In the genomic region with DNA sequence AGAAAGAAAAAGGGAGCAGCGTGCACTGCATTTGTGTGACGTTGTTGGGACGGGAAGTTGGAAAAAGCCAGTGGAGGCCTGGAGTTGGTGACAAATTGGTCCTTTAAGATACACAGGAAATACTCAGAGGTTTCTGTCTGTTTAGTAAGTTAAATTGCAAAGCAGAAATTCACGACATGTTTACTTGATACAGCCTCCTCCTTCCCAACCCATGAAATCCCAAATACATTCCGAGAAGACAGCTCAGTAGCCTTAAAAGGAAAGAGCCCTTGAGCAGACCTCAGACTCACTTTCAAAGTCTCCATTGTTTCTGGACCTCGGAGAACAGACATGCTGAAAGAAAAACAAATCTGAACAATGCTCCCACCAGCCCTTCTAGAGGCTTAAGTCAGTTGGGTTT, we compare ENCODE assay signal across 15 mouse cellular contexts. TPM values are rescaled to one million over a fixed set of nuclear protein-coding genes. Genes with fewer than 3 reads are reported as not detected.
DNase-seq lines count a peak whose midpoint lies in the region; ATAC-seq and TF ChIP-seq lines count a peak whose summit lies in the region.
"Had no signal": no experiment of that assay in that cellular context is flagged by ENCODE, and none has a peak within 500 bp of the region (broad histone marks: within the 10 kb centered on the region; RNA-seq: fewer than 3 reads in every experiment).

No protein-coding gene starts in this region.

- H3K9ac ChIP-seq in heart, embryonic 16.5 days (ENCODE audit: low read length), result no peak overlapping the region
- H3K9ac ChIP-seq in lung, embryonic 14.5 days, result no peak overlapping the region
- no peak overlapping the region for H3K9ac ChIP-seq in intestine, embryonic 16.5 days (ENCODE audit: low read depth, low read length)
- H3K9ac ChIP-seq in stomach, embryonic 14.5 days (replicated peaks; ENCODE audit: low read depth, low read length), result no peak overlapping the region
- H3K9ac ChIP-seq: forebrain, embryonic 12.5 days; liver, postnatal 0 days; midbrain, embryonic 12.5 days had no signal

- peaks cover 7% of the 10 kb centered on the region; the same call in 1 of the 2 replicates for H3K4me1 ChIP-seq in heart, embryonic 16.5 days (ENCODE audit: control insufficient read depth, insufficient read depth, low read length)
- 0 out of 2 replicates have a peak, but pooled peaks cover 11% of the 10 kb centered on the region for H3K4me1 ChIP-seq in lung, embryonic 14.5 days (ENCODE audit: insufficient read depth)
- H3K4me1 ChIP-seq in lung, adult 2 months (ENCODE audit: control insufficient read depth, insufficient read depth, low read length), result peaks cover 8% of the 10 kb centered on the region
- H3K4me1 ChIP-seq in intestine, embryonic 16.5 days (ENCODE audit: control insufficient read depth, insufficient read depth, low read length), result peaks cover 6% of the 10 kb centered on the region; the same call in 1 of the 2 replicates
- H3K4me1 ChIP-seq in stomach, embryonic 14.5 days (ENCODE audit: control insufficient read depth, insufficient read depth, low read length), result 0 out of 2 replicates have a peak, but pooled peaks cover 9% of the 10 kb centered on the region
- H3K4me1 ChIP-seq: forebrain, embryonic 12.5 days had no signal

- DNase-seq in heart, adult 11 months, result no peak
- peak; percentile 69 for DNase-seq in lung, embryonic 14.5 days
- DNase-seq in lung, adult 2 months, result no peak
- no peak for DNase-seq in cerebellum, adult 18-20 months
- DNase-seq in thymus, postnatal 25 days, result no peak
- DNase-seq: cerebellum, postnatal 25 days; heart, postnatal 14 days; layer of hippocampus, adult 9-11 months; liver, postnatal 0 days; thymus, postnatal 36 days had no signal

- H3K27me3 ChIP-seq in heart, embryonic 16.5 days (ENCODE audit: control insufficient read depth, insufficient read depth, low read length), result no peaks in the 10 kb centered on the region
- H3K27me3 ChIP-seq in lung, embryonic 14.5 days (ENCODE audit: insufficient read depth, low read length), result no peaks in the 10 kb centered on the region
- no peaks in the 10 kb centered on the region for H3K27me3 ChIP-seq in intestine, embryonic 16.5 days (replicated peaks; ENCODE audit: control insufficient read depth, insufficient read depth, low read length)
- H3K27me3 ChIP-seq in stomach, embryonic 14.5 days (ENCODE audit: control insufficient read depth, insufficient read depth, low read length), result no peaks in the 10 kb centered on the region
- H3K27me3 ChIP-seq: forebrain, embryonic 12.5 days; midbrain, embryonic 12.5 days had no signal

- H3K4me3 ChIP-seq in heart, embryonic 16.5 days (ENCODE audit: low read length), result no peak overlapping the region
- H3K4me3 ChIP-seq in lung, embryonic 14.5 days (ENCODE audit: low read depth, low read length), result no peak overlapping the region
- no peak overlapping the region for H3K4me3 ChIP-seq in lung, adult 2 months (replicated peaks; ENCODE audit: extremely low read depth, low read depth, low read length)
- no peak overlapping the region for H3K4me3 ChIP-seq in intestine, embryonic 16.5 days (ENCODE audit: low read length)
- H3K4me3 ChIP-seq in stomach, embryonic 14.5 days (ENCODE audit: low read depth, low read length), result no peak overlapping the region
- H3K4me3 ChIP-seq: forebrain, embryonic 12.5 days; midbrain, embryonic 12.5 days had no signal

- TF ChIP-seq CTCF in lung, embryonic 14.5 days (IDR thresholded peaks at IDR 0.05; ENCODE audit: low read depth), result no peak
- no peak for TF ChIP-seq CTCF in lung, adult 2 months (IDR thresholded peaks at IDR 0.05; ENCODE audit: insufficient read depth, low read length)

- no peak overlapping the region for H3K4me2 ChIP-seq in heart, embryonic 16.5 days (ENCODE audit: low read depth, low read length)
- no peak overlapping the region for H3K4me2 ChIP-seq in lung, embryonic 14.5 days
- H3K4me2 ChIP-seq in intestine, embryonic 16.5 days (ENCODE audit: low read depth, low read length), result no peak overlapping the region
- H3K4me2 ChIP-seq in stomach, embryonic 14.5 days (replicated peaks; ENCODE audit: low read depth, low read length), result no peak overlapping the region
- H3K4me2 ChIP-seq: forebrain, embryonic 12.5 days; midbrain, embryonic 12.5 days had no signal

- TF ChIP-seq POLR2A in lung, adult 2 months (IDR thresholded peaks at IDR 0.05; ENCODE audit: borderline replicate concordance, extremely low read depth, low read depth, low read length), result no peak

- no peaks in the 10 kb centered on the region for H3K9me3 ChIP-seq in heart, embryonic 16.5 days (replicated peaks; ENCODE audit: control insufficient read depth, low read length)
- H3K9me3 ChIP-seq in lung, embryonic 14.5 days (ENCODE audit: low read depth, low read length), result no peaks in the 10 kb centered on the region
- no peaks in the 10 kb centered on the region for H3K9me3 ChIP-seq in intestine, embryonic 16.5 days (ENCODE audit: control insufficient read depth, low read length)
- no peaks in the 10 kb centered on the region for H3K9me3 ChIP-seq in stomach, embryonic 14.5 days (ENCODE audit: control insufficient read depth, low read depth, low read length)
- H3K9me3 ChIP-seq: forebrain, embryonic 12.5 days; midbrain, embryonic 12.5 days had no signal

- ATAC-seq in heart, embryonic 16.5 days (replicated peaks; ENCODE audit: extremely low read depth, insufficient read depth, low FRiP score), result no peak
- ATAC-seq in lung, embryonic 14.5 days (ENCODE audit: insufficient read depth), result peak; percentile 15; the same call in 1 of the 2 replicates
- peak; percentile 57 for ATAC-seq in intestine, embryonic 16.5 days
- no peak for ATAC-seq in stomach, embryonic 14.5 days (ENCODE audit: insufficient number of reproducible peaks, insufficient read depth, low FRiP score, low read depth)
- ATAC-seq: liver, postnatal 0 days had no signal

- H3K36me3 ChIP-seq in heart, embryonic 16.5 days (ENCODE audit: control insufficient read depth, insufficient read depth), result no peaks in the 10 kb centered on the region
- no peaks in the 10 kb centered on the region for H3K36me3 ChIP-seq in lung, embryonic 14.5 days (ENCODE audit: insufficient read depth)
- H3K36me3 ChIP-seq in intestine, embryonic 16.5 days (ENCODE audit: control insufficient read depth, insufficient read depth, low read length), result no peaks in the 10 kb centered on the region
- no peaks in the 10 kb centered on the region for H3K36me3 ChIP-seq in stomach, embryonic 14.5 days (ENCODE audit: control insufficient read depth, insufficient read depth, low read length)
- H3K36me3 ChIP-seq: forebrain, embryonic 12.5 days; midbrain, embryonic 12.5 days had no signal

- H3K27ac ChIP-seq in heart, embryonic 16.5 days (ENCODE audit: low read length), result peak overlapping the region; percentile 69
- H3K27ac ChIP-seq in lung, embryonic 14.5 days (ENCODE audit: low read depth), result peak overlapping the region; percentile 82; the same call in 1 of the 2 replicates
- peak overlapping the region; percentile 70 for H3K27ac ChIP-seq in intestine, embryonic 16.5 days (ENCODE audit: low read length)
- peak overlapping the region; percentile 62; the same call in 1 of the 2 replicates for H3K27ac ChIP-seq in stomach, embryonic 14.5 days (ENCODE audit: low read length)
- H3K27ac ChIP-seq: forebrain, embryonic 12.5 days; midbrain, embryonic 12.5 days had no signal

- WGBS in heart, embryonic 16.5 days, result 42% methylated on average over 6 of the region's 6 CpGs
- WGBS in lung, embryonic 14.5 days, result 14% methylated on average over 6 of the region's 6 CpGs
- WGBS in lung, adult 2 months, result 30% methylated on average over 6 of the region's 6 CpGs
- 27% methylated on average over 6 of the region's 6 CpGs for WGBS in intestine, embryonic 16.5 days
- 37% methylated on average over 6 of the region's 6 CpGs for WGBS in stomach, embryonic 14.5 days

RNA-seq across cellular contexts. Expression of a gene that starts 48.8 kb away (rescaled TPM):
- polyA plus RNA-seq in heart, embryonic 16.5 days (2015; fragmentation: Nextera tagmentation; extraction: Ambion mirVana), result 24.2 and 26.7 TPM in 2 replicates
- 29.0 and 29.2 TPM in 2 replicates for polyA plus RNA-seq in lung, embryonic 14.5 days (2014; fragmentation: Nextera tagmentation; extraction: Ambion mirVana)
- polyA plus RNA-seq in lung, adult 2 months (2012; rRNA removed), result 10.3 and 15.1 TPM in 2 replicates
- 30.4 and 31.9 TPM in 2 replicates for polyA plus RNA-seq in intestine, embryonic 16.5 days (2015; fragmentation: Nextera tagmentation; extraction: Ambion mirVana)
- polyA plus RNA-seq in stomach, embryonic 14.5 days (2014; fragmentation: Nextera tagmentation; extraction: Ambion mirVana), result 54.7 and 54.8 TPM in 2 replicates

Comparison
In these comparisons a context has a peak if more than half of its experiments do, and no peak if none do; other contexts are left out.
1. ATAC-seq: peak in lung, embryonic 14.5 days (single experiment) and intestine, embryonic 16.5 days (single experiment); none in heart, embryonic 16.5 days (single experiment) and stomach, embryonic 14.5 days (single experiment).
2. Peak in every context shown above with its lines, with median percentiles within 50 percentile points of each other: H3K27ac ChIP-seq.